Mouse (Mus musculus): ENCODE data around the gene Prdm1.
A peak's percentile ranks its signal among the peaks of the same experiment; 100 is the strongest.

The Prdm1 gene

DNA sequence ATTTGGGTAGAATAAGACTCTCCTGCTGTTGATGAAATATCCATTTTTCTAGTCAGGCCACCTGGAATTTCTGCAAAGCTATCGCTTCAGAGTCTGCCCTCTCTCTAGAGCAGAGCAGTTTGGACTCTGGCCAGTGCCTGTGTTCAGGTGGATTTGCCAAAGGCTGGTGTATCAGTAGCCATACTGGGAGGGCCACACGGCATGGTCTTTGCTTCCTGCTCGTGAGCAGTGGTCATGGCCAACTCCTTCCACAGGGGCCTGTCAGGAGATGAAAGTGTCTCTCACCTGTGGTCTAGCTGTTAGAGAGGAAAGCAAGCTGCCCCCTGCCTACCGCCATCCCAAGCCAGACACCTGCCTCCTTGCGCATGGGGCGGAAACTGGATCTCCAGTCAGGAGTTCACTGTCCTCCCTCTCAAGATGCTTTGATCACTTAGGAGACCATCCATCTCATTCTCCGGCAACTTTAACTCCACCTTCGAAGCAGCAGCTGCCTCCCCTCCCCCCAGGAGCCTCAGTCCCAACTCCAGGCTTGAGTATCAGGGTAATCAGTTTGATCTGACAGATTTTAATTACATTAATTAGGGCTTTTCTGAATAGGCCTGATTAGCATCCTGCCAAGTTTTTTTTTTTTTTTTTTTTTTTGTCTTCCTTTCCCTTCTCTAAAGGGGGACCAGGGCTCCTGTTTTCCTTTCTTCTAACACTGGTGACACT lies 35.3 kb downstream of the Prdm1 start:
- DNase-seq (ENCODE audit: low read depth, low spot score): peak; percentile 35

DNA sequence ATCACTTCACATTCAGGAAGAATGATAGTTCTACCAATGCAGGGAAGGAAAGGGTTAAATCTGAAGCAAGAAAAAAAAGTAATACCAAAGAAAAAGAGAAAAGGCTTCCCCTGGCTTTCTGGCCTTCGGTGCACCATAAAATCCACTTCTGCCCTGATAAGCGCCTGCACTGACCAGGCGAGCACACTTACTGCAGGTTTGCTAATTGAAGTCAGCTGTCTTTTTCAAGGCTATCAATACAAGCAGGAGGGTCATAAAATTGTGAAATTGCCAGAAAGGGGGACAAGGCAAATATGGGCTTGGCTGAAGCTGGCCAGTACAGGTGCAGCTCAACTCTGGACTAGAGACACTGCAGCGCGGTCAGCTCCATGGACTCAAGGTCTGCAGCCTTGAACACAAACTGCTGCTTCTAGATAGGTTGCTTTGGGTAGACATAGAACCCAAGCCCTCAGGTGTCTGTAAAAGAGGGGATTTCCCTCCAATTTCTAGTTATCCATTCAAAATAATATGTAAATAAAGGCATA lies 37.3 kb downstream of the Prdm1 start:
- DNase-seq (ENCODE audit: low read depth, low spot score): no peak

DNA sequence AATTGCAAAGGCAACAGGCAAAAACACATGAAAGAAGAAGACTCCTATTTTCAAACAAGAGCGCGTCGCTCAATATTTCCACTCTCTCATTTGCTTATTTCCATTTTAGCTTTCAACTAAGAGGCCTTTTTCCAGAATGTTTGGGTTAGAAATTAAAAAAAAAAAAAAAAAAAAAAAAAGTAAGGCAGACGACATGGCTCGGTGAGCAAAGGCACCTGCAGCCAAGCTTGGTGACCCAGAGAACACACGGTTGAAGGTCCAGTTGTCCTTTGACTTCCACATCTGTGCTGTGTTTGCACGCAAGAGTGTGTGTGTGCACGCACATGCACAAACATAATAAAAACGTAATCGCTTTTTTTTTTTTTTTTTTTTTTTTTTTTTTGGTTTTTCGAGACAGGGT lies 41.2 kb downstream of the Prdm1 start:
- no peak for DNase-seq (ENCODE audit: low read depth, low spot score)

DNA sequence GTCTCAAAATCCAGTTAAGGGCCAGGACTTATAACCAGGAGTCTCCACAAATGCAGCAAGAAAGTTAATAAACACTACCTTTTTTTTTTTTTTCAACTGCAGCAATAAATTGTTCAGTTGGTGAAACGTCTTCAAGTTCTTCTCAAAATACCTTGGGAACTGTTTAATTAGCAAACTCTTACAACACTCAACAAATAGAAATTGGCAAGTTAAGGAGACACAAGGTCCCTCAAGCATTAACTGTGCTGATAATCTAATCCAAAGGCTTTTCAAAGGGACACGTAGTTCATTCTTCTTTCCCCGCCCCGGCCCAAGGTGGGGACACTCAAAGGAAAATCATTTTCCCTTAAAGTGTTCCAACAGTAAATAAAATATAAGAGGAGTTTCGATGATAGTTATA lies 44.2 kb downstream of the Prdm1 start:
- DNase-seq (ENCODE audit: low read depth, low spot score): no peak

DNA sequence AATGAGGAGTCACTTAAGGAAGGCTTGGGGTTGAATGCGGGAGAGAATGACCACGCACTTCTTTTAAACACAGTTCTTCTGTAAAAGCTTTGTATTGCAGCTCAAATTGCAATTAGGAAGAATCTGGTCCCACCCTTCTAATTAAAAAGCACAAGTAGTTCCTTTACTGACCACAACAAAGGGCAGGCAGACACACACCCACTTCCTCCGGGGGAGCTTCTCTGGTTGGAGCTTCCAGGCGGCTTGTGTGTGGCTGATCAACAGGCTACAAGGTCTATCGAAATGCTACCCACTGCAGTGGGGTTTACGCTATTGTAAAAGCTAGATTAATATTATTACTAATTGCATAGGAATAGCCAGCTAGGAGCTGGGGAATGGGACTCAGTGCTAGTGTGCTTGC lies 45.2 kb downstream of the Prdm1 start:
- DNase-seq (ENCODE audit: low read depth, low spot score): peak; percentile 67

DNA sequence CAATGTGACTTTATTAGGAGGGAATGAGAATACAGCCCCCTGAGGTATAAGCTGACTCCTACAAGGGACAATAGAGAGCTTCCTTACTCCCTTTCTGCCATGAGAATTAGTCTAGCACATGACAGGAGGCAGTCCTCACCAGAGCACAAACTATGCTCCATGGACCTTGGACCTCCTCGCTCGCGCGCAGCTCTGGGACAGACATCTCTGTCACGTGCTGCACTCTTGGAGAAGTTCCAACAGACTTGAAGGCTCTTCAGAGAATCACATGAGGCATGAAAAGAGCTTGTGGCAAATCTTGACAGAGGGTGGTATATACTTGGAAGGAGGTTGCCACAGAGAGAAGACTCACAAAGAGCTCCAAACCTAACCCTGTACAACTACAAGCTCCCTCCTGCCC lies 46.9 kb downstream of the Prdm1 start:
- no peak for DNase-seq (ENCODE audit: low read depth, low spot score)

DNA sequence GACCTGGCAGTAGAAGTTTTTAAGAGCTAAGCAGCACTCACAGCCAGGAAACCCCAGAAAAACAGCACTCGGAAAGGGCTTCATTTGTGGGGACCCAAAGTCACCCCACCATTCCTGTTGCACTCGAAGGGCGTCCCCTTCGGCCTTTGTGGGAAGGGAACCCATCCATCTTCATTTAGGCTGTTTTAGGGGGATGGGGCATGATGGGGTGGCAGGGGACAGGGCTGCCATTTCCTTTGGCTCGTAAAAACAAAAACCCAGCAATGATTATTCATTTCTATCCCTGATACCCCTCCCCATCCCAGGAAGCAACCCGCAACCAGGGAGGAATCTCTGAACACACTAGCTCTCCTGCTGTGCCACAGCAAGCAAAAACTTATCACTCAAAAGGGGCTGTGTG lies 49.0 kb downstream of the Prdm1 start:
- DNase-seq (ENCODE audit: low read depth, low spot score): no peak

DNA sequence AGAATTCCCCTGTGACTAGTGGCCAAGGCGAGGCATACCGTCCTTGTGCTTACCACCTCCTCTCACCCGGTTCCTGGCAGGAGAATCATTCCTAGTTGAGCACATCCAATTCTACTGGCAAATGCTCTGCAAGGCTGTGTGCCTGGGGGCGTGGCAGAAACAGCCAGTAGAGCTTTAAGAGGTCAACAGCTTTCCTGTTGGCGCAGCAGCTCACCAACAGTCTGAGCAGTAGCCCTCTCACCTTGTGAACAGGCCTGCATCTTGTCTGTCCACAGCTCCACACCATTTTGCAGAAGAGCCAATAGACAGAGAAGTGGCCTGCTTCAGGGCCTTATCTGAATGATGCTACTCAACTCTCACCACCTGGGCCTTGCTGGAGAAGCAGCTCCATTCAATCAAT lies 50.2 kb downstream of the Prdm1 start:
- no peak for DNase-seq (ENCODE audit: low read depth, low spot score)

DNA sequence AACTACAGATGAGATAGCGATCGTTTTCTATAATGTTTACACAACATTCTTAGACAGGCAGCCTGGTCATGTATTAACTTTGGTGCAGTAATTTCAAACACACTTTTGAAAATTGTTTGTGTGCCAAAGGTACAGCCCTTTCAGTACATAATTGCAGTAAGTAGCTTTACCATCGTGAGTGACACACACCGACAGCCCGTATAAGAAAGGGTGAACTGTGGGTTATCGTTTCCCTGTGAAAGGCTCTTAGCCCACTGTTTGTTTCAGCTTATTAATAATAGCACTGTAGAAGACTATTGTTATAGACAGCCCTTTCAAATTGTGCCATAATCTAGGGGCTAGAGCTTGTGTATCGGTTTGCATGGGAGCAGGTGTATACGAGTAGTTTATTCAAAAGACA lies 51.1 kb downstream of the Prdm1 start:
- DNase-seq (ENCODE audit: low read depth, low spot score): no peak

DNA sequence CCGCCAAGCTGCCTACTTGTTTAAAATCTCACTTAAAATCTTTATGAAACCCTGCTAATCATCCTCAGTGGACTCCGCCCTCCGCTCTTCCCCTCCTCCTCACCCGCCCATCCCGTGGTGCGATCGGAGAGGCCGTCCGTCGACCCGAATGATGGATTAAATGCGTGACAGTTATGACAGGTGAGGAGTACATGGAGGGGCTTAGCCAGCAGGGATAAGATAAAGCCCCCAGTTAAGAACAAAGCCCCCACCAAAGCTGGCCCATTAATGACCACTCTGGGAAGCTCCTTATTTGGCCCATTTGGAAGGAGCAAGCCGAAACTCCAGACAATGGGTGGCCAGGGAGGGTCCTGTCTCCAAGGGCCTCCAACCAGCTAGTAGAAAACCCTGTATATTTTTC lies 51.8 kb downstream of the Prdm1 start:
- DNase-seq (ENCODE audit: low read depth, low spot score): no peak

DNA sequence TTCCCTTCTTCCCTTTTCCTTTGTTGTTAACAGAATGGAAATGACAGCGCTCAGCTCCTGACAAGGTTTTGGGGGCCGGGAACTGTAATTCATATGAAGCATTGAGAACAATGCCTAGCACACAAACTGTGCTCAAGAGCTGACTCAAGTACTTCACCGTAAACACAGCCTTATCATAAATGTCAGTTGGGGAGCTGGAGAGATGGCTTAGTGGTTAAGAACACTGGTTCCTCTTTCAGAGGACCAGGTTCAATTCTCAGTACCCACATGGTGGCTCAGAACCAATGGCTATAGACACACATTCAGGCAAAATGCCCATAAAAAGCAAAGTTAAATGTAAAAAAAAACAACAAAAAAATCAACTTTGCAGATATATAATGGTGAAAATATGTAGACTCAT lies 52.9 kb downstream of the Prdm1 start:
- no peak for DNase-seq (ENCODE audit: low read depth, low spot score)

DNA sequence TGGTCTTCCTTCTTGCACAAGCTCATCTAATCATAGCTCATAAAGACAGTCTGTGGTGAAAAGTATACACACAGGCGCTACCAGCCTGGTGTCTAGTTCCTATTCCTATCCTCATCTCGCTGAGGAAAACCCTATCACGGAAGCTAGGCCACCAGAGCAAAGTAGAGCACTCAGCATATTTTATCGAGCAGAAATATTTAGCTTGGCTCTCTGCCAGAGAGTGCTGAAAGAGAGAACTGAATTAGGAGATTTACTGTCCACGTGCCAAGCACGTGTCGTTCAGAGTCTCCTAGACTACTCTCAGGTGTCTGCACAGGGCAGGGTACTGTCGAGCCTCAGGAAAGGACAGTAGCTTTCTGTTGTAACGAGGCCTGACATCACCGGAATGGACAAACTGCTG lies 54.0 kb downstream of the Prdm1 start:
- no peak for DNase-seq (ENCODE audit: low read depth, low spot score)

DNA sequence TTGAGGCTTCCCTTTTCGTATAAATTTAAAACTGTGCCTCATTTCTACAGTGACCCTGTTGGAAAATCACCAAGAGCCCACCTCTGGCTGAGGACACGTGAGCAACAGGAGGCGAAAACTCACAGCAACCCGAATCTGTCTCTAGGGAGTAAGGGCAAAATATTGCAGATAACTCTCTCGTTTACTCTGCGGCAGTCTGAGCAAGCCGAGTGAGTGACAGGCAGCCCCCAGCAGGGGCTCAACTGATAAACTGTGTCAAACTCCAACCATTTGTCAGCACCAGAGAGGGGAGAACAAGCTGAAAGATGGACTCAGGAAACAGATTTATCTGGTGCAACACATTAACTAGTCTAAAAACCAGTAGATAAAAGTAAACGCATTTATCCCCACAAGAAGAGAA lies 62.7 kb downstream of the Prdm1 start:
- no peak for DNase-seq (ENCODE audit: low read depth, low spot score)

DNA sequence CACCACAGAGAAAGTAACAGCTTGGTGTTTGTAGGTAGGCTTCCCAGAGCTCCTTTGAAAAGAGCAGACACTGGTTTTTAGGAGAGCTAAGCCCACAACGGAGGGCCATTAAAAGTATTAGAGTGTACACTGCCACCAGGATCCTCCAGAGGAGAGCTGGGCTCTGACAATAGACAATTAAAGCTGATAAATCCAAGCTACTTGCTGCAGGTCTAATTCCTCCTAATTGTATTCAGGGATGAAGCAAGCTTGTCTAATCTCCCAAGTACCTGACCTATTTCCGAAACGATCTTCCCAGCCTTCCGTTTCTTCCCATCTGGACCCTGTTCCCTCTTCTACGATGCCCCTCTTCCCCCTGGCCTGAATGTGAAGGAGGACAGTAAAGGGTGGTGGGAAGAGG lies 63.7 kb downstream of the Prdm1 start:
- DNase-seq (ENCODE audit: low read depth, low spot score): no peak

DNA sequence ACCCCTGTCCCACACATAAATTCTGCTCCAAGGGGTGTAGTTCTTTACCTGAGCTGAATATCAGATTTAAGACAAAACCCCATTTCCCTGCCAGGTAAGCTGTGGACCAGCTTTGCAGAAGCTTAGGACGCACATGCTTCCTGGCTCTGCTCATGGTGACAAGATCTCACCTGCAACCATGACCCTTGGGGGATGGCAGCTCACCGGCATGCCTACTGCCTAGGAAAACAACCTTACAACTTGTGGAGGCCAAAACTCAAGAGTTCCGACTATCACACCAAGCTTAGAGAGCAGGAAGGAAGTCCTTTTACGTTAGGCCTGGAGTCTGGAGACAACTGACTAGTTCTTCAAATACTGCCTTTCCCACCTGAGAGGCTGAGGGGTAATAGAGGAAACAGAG lies 64.4 kb downstream of the Prdm1 start:
- no peak for DNase-seq (ENCODE audit: low read depth, low spot score)

DNA sequence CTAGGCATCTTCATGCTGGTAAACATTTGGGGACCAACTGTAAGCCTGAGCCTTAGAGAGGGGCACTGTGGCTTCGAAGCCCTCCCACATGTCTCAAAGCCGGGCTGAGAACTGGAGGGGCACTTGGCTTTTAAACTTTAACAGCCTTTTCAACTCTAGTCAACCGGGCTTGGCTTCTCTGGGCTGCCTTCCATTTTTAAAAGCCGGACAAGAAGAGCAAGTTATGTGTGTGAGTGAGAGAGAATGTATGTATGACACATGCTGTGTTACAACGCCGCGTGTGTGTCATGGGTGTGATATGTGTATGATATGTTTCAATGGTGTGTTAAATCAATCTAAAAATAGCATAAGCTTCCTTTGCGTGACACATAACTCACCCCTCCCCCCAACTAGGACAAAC lies 66.0 kb downstream of the Prdm1 start:
- DNase-seq (ENCODE audit: low read depth, low spot score): no peak

DNA sequence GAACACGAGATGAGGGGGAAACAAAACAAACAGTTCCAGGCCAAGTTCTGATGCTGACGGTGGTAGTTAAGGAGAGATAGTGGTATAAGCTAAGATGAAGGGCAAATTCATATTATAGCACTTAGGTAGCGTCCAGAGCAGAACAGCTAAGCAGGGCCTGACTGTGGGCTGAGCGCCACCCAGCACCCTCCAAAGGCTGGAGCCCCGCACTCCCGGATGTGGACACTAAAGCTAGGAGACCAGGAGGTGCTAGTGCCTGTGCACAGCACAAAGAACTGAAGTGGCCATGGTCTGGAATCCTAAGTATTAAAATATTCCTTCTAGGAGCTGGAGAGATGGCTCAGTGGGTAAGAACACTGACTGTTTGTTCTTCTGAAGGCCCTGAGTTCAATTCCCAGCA lies 67.2 kb downstream of the Prdm1 start:
- DNase-seq (ENCODE audit: low read depth, low spot score): no peak

DNA sequence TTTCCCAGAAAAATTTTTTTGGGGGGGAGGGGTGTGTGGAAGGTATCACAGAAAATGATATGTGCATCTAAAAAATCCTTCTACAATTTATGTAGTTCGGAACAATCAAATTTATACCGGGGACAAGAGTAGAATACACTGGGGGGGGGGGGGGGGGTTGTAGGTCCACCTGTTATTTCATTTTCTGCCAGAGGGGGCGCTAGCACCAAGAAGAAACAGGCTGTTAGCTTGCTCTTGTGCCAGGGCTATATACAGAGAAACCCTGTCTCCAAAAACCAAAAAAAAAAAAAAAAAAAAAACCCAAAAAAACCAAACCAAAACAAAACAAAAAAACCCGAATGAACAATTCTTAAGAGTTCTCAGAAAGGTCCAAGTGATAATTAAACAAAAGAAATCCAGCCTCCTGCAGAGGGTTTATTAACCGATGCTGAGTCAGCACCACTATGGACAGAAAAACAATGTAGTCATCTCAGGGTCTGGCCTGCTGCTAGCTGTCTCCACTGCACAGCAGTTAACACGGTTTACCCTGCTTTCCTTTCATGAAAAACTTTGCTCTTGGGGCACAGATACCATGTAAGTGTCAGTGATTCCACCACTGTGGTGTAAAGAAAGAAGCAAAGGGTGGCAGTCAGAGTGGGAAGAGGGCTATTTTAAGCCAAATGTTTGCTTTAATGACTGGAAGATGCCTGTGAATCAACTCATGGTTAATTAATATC lies 68.0 kb downstream of the Prdm1 start:
- peak; percentile 55 for DNase-seq (ENCODE audit: low read depth, low spot score)

DNA sequence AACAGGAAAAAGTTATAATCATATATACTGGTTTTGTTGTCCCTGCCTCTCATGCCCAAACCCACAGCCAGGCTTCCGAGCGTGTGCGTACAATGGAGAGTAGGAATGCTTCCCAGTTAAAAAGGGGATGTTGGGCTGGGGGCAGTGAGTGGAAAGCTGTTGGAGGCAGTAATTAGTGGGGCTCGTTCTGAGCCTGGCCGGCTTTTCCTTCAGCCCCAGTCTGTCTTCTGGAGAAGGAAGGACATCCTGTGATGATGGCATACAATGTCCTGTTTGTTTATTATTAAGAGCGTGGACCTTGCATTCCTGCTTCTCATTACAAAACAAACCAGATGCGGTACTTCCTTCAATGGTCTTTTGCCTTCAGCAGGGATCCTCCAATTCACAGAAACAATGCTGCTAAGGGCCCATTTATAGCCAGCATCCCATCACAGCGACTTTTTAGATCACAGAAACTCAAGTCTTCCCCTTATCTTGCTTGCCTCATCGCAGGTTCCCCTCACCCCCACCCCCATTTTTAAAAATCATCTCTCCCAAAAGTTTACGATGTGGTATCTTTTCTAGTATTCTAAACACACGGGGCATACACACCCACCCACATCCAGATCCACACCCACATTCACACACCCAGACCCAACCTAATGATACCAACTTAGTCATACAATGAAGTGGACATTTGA lies 68.8 kb downstream of the Prdm1 start:
- no peak for DNase-seq (ENCODE audit: low read depth, low spot score)

DNA sequence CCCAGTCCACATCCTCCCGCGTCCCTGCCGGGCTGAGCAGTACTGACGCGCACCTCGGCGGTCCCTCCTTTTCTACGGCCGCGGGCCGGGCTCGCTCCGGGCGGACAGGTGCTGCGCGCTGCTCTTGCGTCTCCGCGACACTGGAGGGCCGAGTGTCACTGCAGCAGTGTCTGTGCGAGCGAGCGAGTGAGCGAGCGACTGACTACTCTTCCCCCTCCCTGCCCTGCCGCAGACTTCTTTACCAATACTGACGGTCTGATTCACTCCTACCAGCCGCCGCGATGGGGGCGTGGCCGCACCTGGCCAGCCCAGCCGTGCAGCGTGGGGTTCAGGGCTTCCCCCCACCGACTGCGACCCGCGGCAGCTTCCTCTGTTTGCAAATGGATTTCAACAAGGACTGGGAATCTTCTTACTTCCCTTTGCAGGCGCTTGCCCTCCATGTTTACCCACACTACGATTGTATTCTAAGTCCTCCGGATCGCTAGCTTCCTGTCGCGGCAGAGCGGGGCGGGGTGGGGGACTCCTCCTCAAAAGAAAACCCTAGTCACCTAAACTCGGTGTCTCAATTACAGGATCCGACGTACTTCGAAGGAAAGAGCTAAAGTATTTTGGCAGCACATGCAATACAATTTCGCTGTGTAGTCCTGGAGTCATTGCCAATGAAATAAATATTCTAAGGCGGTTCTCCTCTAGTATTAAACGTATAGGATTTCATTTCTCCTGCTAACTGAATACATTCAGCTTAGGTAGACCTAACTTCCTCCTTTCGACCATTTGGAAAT lies 69.6 kb downstream of the Prdm1 start:
- DNase-seq (ENCODE audit: low read depth, low spot score): peak; percentile 91

DNA sequence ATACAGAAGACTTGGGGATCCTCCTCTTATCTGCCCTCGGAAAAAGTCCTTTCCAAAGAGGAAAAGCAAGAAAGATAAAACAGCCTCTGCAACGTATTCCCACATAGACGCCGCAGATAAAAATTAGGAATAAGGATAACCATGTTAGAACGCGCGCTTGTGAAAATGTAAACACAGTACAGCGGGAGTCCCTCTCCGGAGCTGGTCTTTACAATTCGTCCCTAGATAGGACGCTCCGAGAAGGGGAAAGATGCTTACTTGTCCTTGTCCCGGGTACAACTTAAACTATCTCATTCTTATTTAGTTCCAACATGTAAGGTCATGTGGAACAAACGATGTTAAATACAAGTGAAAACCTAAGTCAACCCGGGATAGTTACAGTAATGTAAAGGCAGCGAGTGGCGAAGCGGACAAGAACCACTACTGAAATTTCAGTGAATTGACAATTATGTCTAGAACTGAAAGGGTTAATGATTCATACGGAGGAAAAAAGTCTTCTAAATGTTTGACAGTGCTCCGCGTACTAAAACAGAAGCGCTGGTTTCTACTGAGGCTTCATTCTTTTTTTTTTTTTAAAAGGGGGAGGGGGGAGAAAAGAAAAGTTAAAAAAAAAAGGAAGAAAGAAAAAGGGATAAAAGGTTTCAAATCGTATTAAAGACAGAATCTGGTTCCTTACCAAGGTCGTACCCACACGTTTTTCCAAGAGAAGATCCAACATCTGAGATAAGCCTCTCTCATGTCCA lies 70.3 kb downstream of the Prdm1 start:
- no peak for DNase-seq (ENCODE audit: low read depth, low spot score)
